Mouse (Mus musculus) intestine, postnatal 0 days (tissue): ENCODE measurements around the gene Stac3. TPM values are rescaled to one million over a fixed set of nuclear protein-coding genes. Genes with fewer than 3 reads are reported as not detected.
A peak's percentile ranks its signal among the peaks of the same experiment; 100 is the strongest.

ENCODE experiments used
- ATAC-seq: fragments of 200-750 bp; cut with Nextera tagmentation; 2 replicates; pipeline ENCODE4 v1.8.0; 2017; ENCODE audit warnings: mild to moderate bottlenecking, moderate TSS enrichment, moderate library complexity
- H3K27ac ChIP-seq: fragments of 300-500 bp; sonication (generic); 2 replicates; pipeline ENCODE4 v1.5.1; 2014; ENCODE audit warnings: mild to moderate bottlenecking, low read depth, low read length, moderate library complexity
- H3K27me3 ChIP-seq: fragments of 300-500 bp; sonication (generic); replicated peaks from 2 replicates; pipeline ENCODE4 v1.6.1; 2014; ENCODE audit warnings: low read length, mixed read lengths; ENCODE audit not compliant: control insufficient read depth, insufficient read depth
- H3K36me3 ChIP-seq: fragments of 300-500 bp; sonication (generic); 2 replicates; pipeline ENCODE4 v1.6.1; 2014; ENCODE audit warnings: mild to moderate bottlenecking, moderate library complexity; ENCODE audit not compliant: control insufficient read depth, insufficient read depth
- H3K4me1 ChIP-seq: fragments of 300-500 bp; sonication (generic); replicated peaks from 2 replicates; pipeline ENCODE4 v1.6.1; 2014; ENCODE audit warnings: antibody characterized with exemption, low read length, mixed read lengths; ENCODE audit not compliant: control insufficient read depth, insufficient read depth
- H3K4me2 ChIP-seq: fragments of 300-500 bp; sonication (generic); replicated peaks from 2 replicates; pipeline ENCODE4 v1.6.1; 2014; ENCODE audit warnings: low read depth, mild to moderate bottlenecking, moderate library complexity
- H3K4me3 ChIP-seq: fragments of 300-500 bp; sonication (generic); 2 replicates; pipeline ENCODE4 v1.5.1; 2014; ENCODE audit warnings: low read depth, low read length
- H3K9ac ChIP-seq: fragments of 300-500 bp; sonication (generic); 2 replicates; pipeline ENCODE4 v1.6.1; 2014; ENCODE audit warnings: mild to moderate bottlenecking, low read depth, low read length
- H3K9me3 ChIP-seq: fragments of 300-500 bp; sonication (generic); 2 replicates; pipeline ENCODE4 v1.6.1; 2016; ENCODE audit warnings: mixed run types; ENCODE audit not compliant: control insufficient read depth
- CTCF ChIP-seq: sonication (generic); IDR thresholded peaks from 2 replicates; pipeline ENCODE4 v1.5.1; 2016; ENCODE audit warnings: low read depth, mild to moderate bottlenecking, control low read depth, antibody characterized with exemption, moderate library complexity
- WGBS: fragments of 180-500 bp; shearing (Covaris S2); extraction: QIAGEN DNeasy Blood & Tissue Kit; methylation state at CpG from one replicate; pipeline ENCODE4 v1.1.7; 2014; 5-methylcytosine and 5-hydroxymethylcytosine counted together
- polyA plus RNA-seq: library from polyadenylated mRNA; unstranded; fragments of >200 nt; fragmentation: Nextera tagmentation; extraction: Ambion mirVana; gene quantifications from 2 replicates; pipeline ENCODE4 v1.2.1, GENCODE M21; 2015

Stac3 gene
- polyA plus RNA-seq, 1 experiment from 2014 or later, result 0.17 TPM

DNA sequence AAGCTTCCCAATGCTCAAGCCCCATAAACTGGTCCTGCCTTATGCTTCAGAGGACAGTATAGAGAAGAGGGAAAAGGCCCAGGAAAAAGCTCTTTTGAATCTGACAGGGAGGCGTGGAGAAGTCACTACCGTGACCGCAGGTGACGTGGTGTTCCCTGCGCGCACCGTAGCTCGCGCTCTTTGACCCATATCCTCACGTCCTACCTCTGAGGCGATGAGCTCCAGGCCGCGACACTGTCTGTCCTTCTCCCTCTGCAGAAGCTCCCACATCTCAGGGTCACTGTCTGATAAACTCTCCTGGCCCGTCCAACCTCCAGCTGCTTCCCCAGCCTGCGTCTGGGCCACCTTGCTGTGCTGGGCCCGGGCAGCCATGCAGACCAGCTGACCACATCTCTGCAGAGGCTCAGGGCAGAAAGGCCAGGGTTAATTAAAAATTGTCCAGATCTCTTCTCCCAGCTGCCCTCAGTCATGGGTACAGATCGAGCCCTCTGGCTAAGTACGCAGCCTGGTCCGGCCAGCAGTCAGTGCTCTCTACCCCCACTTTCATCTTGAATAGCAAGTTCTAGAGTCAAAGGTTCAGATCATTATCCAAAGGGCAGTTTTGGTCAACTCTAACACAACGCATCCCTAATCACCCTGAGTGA, 19.4 kb downstream of the Stac3 start:
- H3K9me3 ChIP-seq, result no peaks in the 10 kb centered on the region
- WGBS, result 71% methylated on average over 20 of the region's 20 CpGs
- peak overlapping the region; percentile 85 for H3K4me2 ChIP-seq
- TF ChIP-seq CTCF, result no peak
- no peak overlapping the region for H3K27ac ChIP-seq
- peaks cover 18% of the 10 kb centered on the region for H3K36me3 ChIP-seq
- H3K27me3 ChIP-seq, result peaks cover 23% of the 10 kb centered on the region
- no peak for ATAC-seq
- 0 out of 2 replicates have a peak, but pooled peaks cover 16% of the 10 kb centered on the region for H3K4me1 ChIP-seq
- peak overlapping the region; percentile 56 for H3K4me3 ChIP-seq
- no peak overlapping the region for H3K9ac ChIP-seq

- peak overlapping the region; percentile 56 for H3K4me3 ChIP-seq
- H3K9ac ChIP-seq, result 0 out of 2 replicates have a peak overlapping the region, but pooled peaks have one; percentile 26
- WGBS, result 2% methylated on average over 12 of the region's 12 CpGs
- no peak overlapping the region for H3K27ac ChIP-seq
- peaks cover 13% of the 10 kb centered on the region; the same call in 1 of the 2 replicates for H3K4me1 ChIP-seq
- 0 out of 2 replicates have a peak, but pooled peaks have one; percentile 3 for ATAC-seq
- TF ChIP-seq CTCF, result no peak
- H3K36me3 ChIP-seq, result peaks cover 18% of the 10 kb centered on the region
- H3K9me3 ChIP-seq, result no peaks in the 10 kb centered on the region
- peaks cover 31% of the 10 kb centered on the region for H3K27me3 ChIP-seq
- peak overlapping the region; percentile 85 for H3K4me2 ChIP-seq
Measured at GRCm38 (mm10) chr10:127521611-127522080, 20.2 kb downstream of the Stac3 start.

- ATAC-seq, result peak; percentile 23; the same call in 1 of the 2 replicates
- WGBS, result under 1% methylated on average over 21 of the region's 21 CpGs
- Histone ChIP-seq H3K27me3 (peaks cover 36% of the 10 kb centered on the region), H3K36me3 (peaks cover 18% of the 10 kb centered on the region), H3K4me2 (peak within 1 kb of the TSS; percentile 85), H3K4me1 (peaks cover 8% of the 10 kb centered on the region; the same call in 1 of the 2 replicates), H3K27ac (no peak within 1 kb of the TSS), H3K4me3 (peak within 1 kb of the TSS; percentile 56), H3K9me3 (no peaks in the 10 kb centered on the region), H3K9ac (peak within 1 kb of the TSS; percentile 26; the same call in 1 of the 2 replicates)
- no peak for TF ChIP-seq CTCF
Measured at GRCm38 (mm10) chr10:127522088-127522581, 20.6 kb downstream of the Stac3 start, which contains the start of gene Shmt2. Gene Shmt2, minus strand, starts transcription at chr10:127522444.

GRCm38 (mm10) chr10:127524646-127525255, 23.3 kb downstream of the Stac3 start:
- Histone ChIP-seq H3K4me2 (no peak overlapping the region), H3K27ac (no peak overlapping the region), H3K9me3 (no peaks in the 10 kb centered on the region), H3K4me1 (peaks cover 7% of the 10 kb centered on the region; the same call in 1 of the 2 replicates), H3K9ac (no peak overlapping the region), H3K36me3 (no peaks in the 10 kb centered on the region), H3K4me3 (no peak overlapping the region), H3K27me3 (peaks cover 61% of the 10 kb centered on the region)
- no peak for TF ChIP-seq CTCF
- 9% methylated on average over 23 of the region's 23 CpGs for WGBS
- ATAC-seq, result no peak

GRCm38 (mm10) chr10:127526048-127526447, 24.6 kb downstream of the Stac3 start:
- peaks cover 74% of the 10 kb centered on the region for H3K27me3 ChIP-seq
- no peak for TF ChIP-seq CTCF
- no peak overlapping the region for H3K9ac ChIP-seq
- no peak for ATAC-seq
- peaks cover 7% of the 10 kb centered on the region; the same call in 1 of the 2 replicates for H3K4me1 ChIP-seq
- no peak overlapping the region for H3K27ac ChIP-seq
- no peaks in the 10 kb centered on the region for H3K9me3 ChIP-seq
- H3K36me3 ChIP-seq, result no peaks in the 10 kb centered on the region
- H3K4me2 ChIP-seq, result peak overlapping the region; percentile 56
- WGBS, result 3% methylated on average over 26 of the region's 26 CpGs
- peak overlapping the region; percentile 26 for H3K4me3 ChIP-seq

DNA sequence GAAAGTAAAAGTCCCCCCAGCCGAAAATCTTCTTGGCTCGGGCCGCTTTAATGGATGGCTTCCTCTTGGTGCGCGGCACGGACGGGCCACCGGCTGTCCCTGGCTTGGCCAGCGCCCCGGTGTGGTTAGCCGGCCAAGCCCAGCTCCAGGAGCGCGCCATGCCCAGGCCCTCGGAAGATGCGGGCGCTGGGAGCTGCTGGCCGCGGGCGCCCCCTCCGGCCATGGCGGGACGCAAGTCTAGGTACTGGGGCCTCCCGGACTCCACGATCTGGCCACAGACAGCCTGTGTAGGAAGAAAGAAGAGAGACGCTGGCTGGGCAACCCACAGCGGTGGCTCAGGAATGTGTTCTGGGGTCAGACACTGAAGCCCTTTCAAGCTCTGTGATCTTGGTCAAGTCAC, 25.2 kb downstream of the Stac3 start:
- Histone ChIP-seq H3K27ac (no peak overlapping the region), H3K27me3 (peaks cover 80% of the 10 kb centered on the region), H3K9me3 (no peaks in the 10 kb centered on the region), H3K9ac (no peak overlapping the region), H3K4me3 (peak overlapping the region; percentile 26), H3K4me1 (peaks cover 7% of the 10 kb centered on the region; the same call in 1 of the 2 replicates), H3K4me2 (peak overlapping the region; percentile 56), H3K36me3 (no peaks in the 10 kb centered on the region)
- ATAC-seq, result peak; percentile 58; the same call in 1 of the 2 replicates
- peak; percentile 78 for TF ChIP-seq CTCF
- WGBS, result under 1% methylated on average over 26 of the region's 26 CpGs
